Mouse (Mus musculus): ENCODE results near the gene B4galnt2. TPM values are rescaled to one million over a fixed set of nuclear protein-coding genes. Genes with fewer than 3 reads are reported as not detected.

Gene B4galnt2
- polyA plus RNA-seq, 1 experiment from 2014 or later, result 0.11 TPM

GRCm38 (mm10) chr11:95830411-95831275 lies 84.0 kb downstream of the B4galnt2 start:
- Histone ChIP-seq H3K27ac (replicated peaks in 1 of 2; ENCODE audit: control insufficient read depth in 1 of 2, insufficient read depth in 1 of 2, low read depth in 2 of 2, low read length in 2 of 2) (no peak overlapping the region), H3K9ac (ENCODE audit: low read length) (peak overlapping the region; percentile 36; the same call in 1 of the 2 replicates), H3K4me2 (ENCODE audit: low read length) (peak overlapping the region; percentile 64), H3K9me3 (ENCODE audit: control insufficient read depth, low read length) (no peaks in the 10 kb centered on the region), H3K36me3 (ENCODE audit: control insufficient read depth, insufficient read depth, low read length) (peaks cover 6% of the 10 kb centered on the region; the same call in 1 of the 2 replicates), H3K4me3 (ENCODE audit: control insufficient read depth in 1 of 2, insufficient read depth in 1 of 2, low read depth in 1 of 2, low read length in 2 of 2) (peak overlapping the region; percentile 21 to 35), H3K27me3 (ENCODE audit: control insufficient read depth, insufficient read depth, low read length) (peaks cover 62% of the 10 kb centered on the region), H3K4me1 (ENCODE audit: control insufficient read depth in 2 of 2, insufficient read depth in 2 of 2, low read length in 2 of 2) (peaks cover 21 to 43% of the 10 kb centered on the region in 2 experiments)
- WGBS, result 8% methylated on average over 80 of the region's 80 CpGs
- ATAC-seq (ENCODE audit: insufficient number of reproducible peaks, insufficient read depth, low FRiP score, low read depth), result no peak

- peaks cover 12 to 41% of the 10 kb centered on the region in 2 experiments for H3K4me1 ChIP-seq (ENCODE audit: control insufficient read depth in 2 of 2, insufficient read depth in 2 of 2, low read length in 2 of 2)
- peak overlapping the region in 1 of 2 experiments; percentile 35; a peak in 1 of 4 replicates for H3K4me3 ChIP-seq (ENCODE audit: control insufficient read depth in 1 of 2, insufficient read depth in 1 of 2, low read depth in 1 of 2, low read length in 2 of 2)
- no peak for ATAC-seq (ENCODE audit: insufficient number of reproducible peaks, insufficient read depth, low FRiP score, low read depth)
- H3K36me3 ChIP-seq (ENCODE audit: control insufficient read depth, insufficient read depth, low read length), result peaks cover 6% of the 10 kb centered on the region; the same call in 1 of the 2 replicates
- WGBS, result 44% methylated on average over 4 of the region's 4 CpGs
- H3K27ac ChIP-seq (replicated peaks in 1 of 2; ENCODE audit: control insufficient read depth in 1 of 2, insufficient read depth in 1 of 2, low read depth in 2 of 2, low read length in 2 of 2), result no peak overlapping the region
- H3K4me2 ChIP-seq (ENCODE audit: low read length), result no peak overlapping the region
- H3K9ac ChIP-seq (ENCODE audit: low read length), result no peak overlapping the region
- peaks cover 62% of the 10 kb centered on the region for H3K27me3 ChIP-seq (ENCODE audit: control insufficient read depth, insufficient read depth, low read length)
- no peaks in the 10 kb centered on the region for H3K9me3 ChIP-seq (ENCODE audit: control insufficient read depth, low read length)
These were observed 85.1 kb downstream of the B4galnt2 start for GRCm38 (mm10) chr11:95829526-95830050.

- Histone ChIP-seq H3K9ac (ENCODE audit: low read length) (no peak overlapping the region), H3K9me3 (ENCODE audit: control insufficient read depth, low read length) (no peaks in the 10 kb centered on the region), H3K36me3 (ENCODE audit: control insufficient read depth, insufficient read depth, low read length) (peaks cover 6% of the 10 kb centered on the region; the same call in 1 of the 2 replicates), H3K4me2 (ENCODE audit: low read length) (no peak overlapping the region), H3K4me3 (ENCODE audit: control insufficient read depth in 1 of 2, insufficient read depth in 1 of 2, low read depth in 1 of 2, low read length in 2 of 2) (no peak overlapping the region), H3K27ac (replicated peaks in 1 of 2; ENCODE audit: control insufficient read depth in 1 of 2, insufficient read depth in 1 of 2, low read depth in 2 of 2, low read length in 2 of 2) (no peak overlapping the region), H3K4me1 (ENCODE audit: control insufficient read depth in 2 of 2, insufficient read depth in 2 of 2, low read length in 2 of 2) (peaks cover 5 to 32% of the 10 kb centered on the region in 2 experiments), H3K27me3 (ENCODE audit: control insufficient read depth, insufficient read depth, low read length) (peaks cover 54% of the 10 kb centered on the region)
- ATAC-seq (ENCODE audit: insufficient number of reproducible peaks, insufficient read depth, low FRiP score, low read depth), result no peak
- 70% methylated on average over 11 of the region's 11 CpGs for WGBS
These were observed 86.3 kb downstream of the B4galnt2 start for GRCm38 (mm10) chr11:95828181-95828964.

- no peak overlapping the region for H3K4me2 ChIP-seq (ENCODE audit: low read length)
- H3K36me3 ChIP-seq (ENCODE audit: control insufficient read depth, insufficient read depth, low read length), result peaks cover 4% of the 10 kb centered on the region; the same call in 1 of the 2 replicates
- peaks cover 48% of the 10 kb centered on the region for H3K27me3 ChIP-seq (ENCODE audit: control insufficient read depth, insufficient read depth, low read length)
- H3K9ac ChIP-seq (ENCODE audit: low read length), result no peak overlapping the region
- peaks cover 5 to 32% of the 10 kb centered on the region in 2 experiments for H3K4me1 ChIP-seq (ENCODE audit: control insufficient read depth in 2 of 2, insufficient read depth in 2 of 2, low read length in 2 of 2)
- 12% methylated on average over 3 of the region's 3 CpGs for WGBS
- H3K4me3 ChIP-seq (ENCODE audit: control insufficient read depth in 1 of 2, insufficient read depth in 1 of 2, low read depth in 1 of 2, low read length in 2 of 2), result no peak overlapping the region
- no peak for ATAC-seq (ENCODE audit: insufficient number of reproducible peaks, insufficient read depth, low FRiP score, low read depth)
- H3K9me3 ChIP-seq (ENCODE audit: control insufficient read depth, low read length), result no peaks in the 10 kb centered on the region
- no peak overlapping the region for H3K27ac ChIP-seq (replicated peaks in 1 of 2; ENCODE audit: control insufficient read depth in 1 of 2, insufficient read depth in 1 of 2, low read depth in 2 of 2, low read length in 2 of 2)
These were observed 87.1 kb downstream of the B4galnt2 start for GRCm38 (mm10) chr11:95827464-95828085.

GRCm38 (mm10) chr11:95827168-95827447 lies 87.6 kb downstream of the B4galnt2 start:
- peaks cover 5 to 32% of the 10 kb centered on the region in 2 experiments for H3K4me1 ChIP-seq (ENCODE audit: control insufficient read depth in 2 of 2, insufficient read depth in 2 of 2, low read length in 2 of 2)

GRCm38 (mm10) chr11:95826317-95827167 lies 88.1 kb downstream of the B4galnt2 start:
- H3K4me2 ChIP-seq (ENCODE audit: low read length), result no peak overlapping the region
- H3K9ac ChIP-seq (ENCODE audit: low read length), result no peak overlapping the region; the same call in 1 of the 2 replicates
- no peaks in the 10 kb centered on the region for H3K36me3 ChIP-seq (ENCODE audit: control insufficient read depth, insufficient read depth, low read length)
- H3K4me1 ChIP-seq (ENCODE audit: control insufficient read depth in 2 of 2, insufficient read depth in 2 of 2, low read length in 2 of 2), result peaks cover 5 to 31% of the 10 kb centered on the region in 2 experiments
- 48% methylated on average over 6 of the region's 6 CpGs for WGBS
- peaks cover 37% of the 10 kb centered on the region for H3K27me3 ChIP-seq (ENCODE audit: control insufficient read depth, insufficient read depth, low read length)
- no peak overlapping the region for H3K4me3 ChIP-seq (ENCODE audit: control insufficient read depth in 1 of 2, insufficient read depth in 1 of 2, low read depth in 1 of 2, low read length in 2 of 2)
- no peaks in the 10 kb centered on the region for H3K9me3 ChIP-seq (ENCODE audit: control insufficient read depth, low read length)
- ATAC-seq (ENCODE audit: insufficient number of reproducible peaks, insufficient read depth, low FRiP score, low read depth), result no peak
- H3K27ac ChIP-seq (replicated peaks in 1 of 2; ENCODE audit: control insufficient read depth in 1 of 2, insufficient read depth in 1 of 2, low read depth in 2 of 2, low read length in 2 of 2), result no peak overlapping the region

More at GRCm38 (mm10) chr11:95827168-95827447, 87.6 kb downstream of the B4galnt2 start:
- no peak overlapping the region for H3K27ac ChIP-seq (replicated peaks in 1 of 2; ENCODE audit: control insufficient read depth in 1 of 2, insufficient read depth in 1 of 2, low read depth in 2 of 2, low read length in 2 of 2)
- peaks cover 43% of the 10 kb centered on the region for H3K27me3 ChIP-seq (ENCODE audit: control insufficient read depth, insufficient read depth, low read length)
- no peaks in the 10 kb centered on the region for H3K9me3 ChIP-seq (ENCODE audit: control insufficient read depth, low read length)
- ATAC-seq (ENCODE audit: insufficient number of reproducible peaks, insufficient read depth, low FRiP score, low read depth), result no peak
- no peak overlapping the region for H3K9ac ChIP-seq (ENCODE audit: low read length)
- no peaks in the 10 kb centered on the region for H3K36me3 ChIP-seq (ENCODE audit: control insufficient read depth, insufficient read depth, low read length)
- no peak overlapping the region for H3K4me3 ChIP-seq (ENCODE audit: control insufficient read depth in 1 of 2, insufficient read depth in 1 of 2, low read depth in 1 of 2, low read length in 2 of 2)
- H3K4me2 ChIP-seq (ENCODE audit: low read length), result no peak overlapping the region
- WGBS, result 18% methylated on average over 3 of the region's 3 CpGs

All from heart, embryonic 14.5 days (tissue).